In the genomic region with DNA sequence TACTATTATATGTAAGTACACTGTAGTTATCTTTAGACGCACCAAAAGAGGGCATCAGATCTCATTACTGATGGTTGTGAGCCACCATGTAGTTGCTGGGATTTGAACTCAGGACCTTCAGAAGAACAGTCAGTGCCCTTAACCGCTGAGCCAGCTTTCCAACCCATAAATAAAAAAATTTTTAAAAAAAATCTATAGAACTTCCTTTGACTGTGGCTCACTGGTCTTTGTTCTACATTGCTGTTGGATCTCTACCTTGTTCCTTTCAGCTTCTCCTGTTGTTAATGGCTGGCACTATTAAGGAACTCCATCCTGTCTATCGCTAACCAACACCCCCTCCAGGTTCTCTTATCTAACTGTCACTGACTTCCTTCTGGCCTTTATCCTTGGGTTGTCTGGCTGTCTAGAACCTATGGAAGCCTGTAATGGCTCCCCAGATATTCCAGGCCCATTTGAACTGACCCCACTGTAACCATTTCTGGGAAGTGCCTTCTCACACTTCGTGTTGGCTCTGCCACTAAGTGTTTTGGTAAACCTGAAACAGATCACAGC, we compare ENCODE assay signal across 20 mouse cellular contexts. TPM values are rescaled to one million over a fixed set of nuclear protein-coding genes. Genes with fewer than 3 reads are reported as not detected.
A peak's percentile ranks its signal among the peaks of the same experiment; 100 is the strongest.
DNase-seq lines count a peak whose midpoint lies in the region; ATAC-seq and TF ChIP-seq lines count a peak whose summit lies in the region.
"Had no signal": no experiment of that assay in that cellular context is flagged by ENCODE, and none has a peak within 500 bp of the region (broad histone marks: within the 10 kb centered on the region; RNA-seq: fewer than 3 reads in every experiment).

No protein-coding gene starts in this region.

- TF ChIP-seq EP300 in heart, adult 2 months (IDR thresholded peaks at IDR 0.05; ENCODE audit: insufficient read depth, low read depth, low read length), result no peak
- no peak for TF ChIP-seq EP300 in stomach, postnatal 0 days (optimal IDR thresholded peaks at IDR 0.05)

- peak overlapping the region; percentile 20; the same call in 1 of the 2 replicates for H3K27ac ChIP-seq in heart, adult 2 months
- peak overlapping the region; percentile 68 for H3K27ac ChIP-seq in liver, adult 2 months (replicated peaks; ENCODE audit: insufficient read depth, low read depth, low read length)
- H3K27ac ChIP-seq in liver, embryonic 13.5 days, result peak overlapping the region; percentile 40
- peak overlapping the region; percentile 58; the same call in 1 of the 2 replicates for H3K27ac ChIP-seq in stomach, postnatal 0 days (replicated peaks)
- H3K27ac ChIP-seq: hindbrain, postnatal 0 days; lung, embryonic 15.5 days; neural tube, embryonic 13.5 days had no signal

- no peak overlapping the region for H3K4me2 ChIP-seq in liver, embryonic 13.5 days
- H3K4me2 ChIP-seq in stomach, postnatal 0 days (replicated peaks; ENCODE audit: low read depth), result no peak overlapping the region
- H3K4me2 ChIP-seq: lung, embryonic 15.5 days; neural tube, embryonic 13.5 days had no signal

- no peaks in the 10 kb centered on the region for H3K27me3 ChIP-seq in heart, adult 2 months (ENCODE audit: control insufficient read depth, insufficient read depth, low read length)
- H3K27me3 ChIP-seq in liver, adult 2 months (ENCODE audit: control insufficient read depth, insufficient read depth, low read length), result no peaks in the 10 kb centered on the region
- no peaks in the 10 kb centered on the region for H3K27me3 ChIP-seq in liver, embryonic 13.5 days
- H3K27me3 ChIP-seq in stomach, postnatal 0 days (ENCODE audit: control insufficient read depth, insufficient read depth, low read length), result no peaks in the 10 kb centered on the region
- H3K27me3 ChIP-seq: lung, embryonic 15.5 days; neural tube, embryonic 13.5 days had no signal

- 54% methylated on average over 4 of the region's 4 CpGs for WGBS in heart, adult 2 months
- 53% methylated on average over 4 of the region's 4 CpGs for WGBS in liver, adult 2 months
- 35% methylated on average over 4 of the region's 4 CpGs for WGBS in liver, embryonic 13.5 days (ENCODE audit: insufficient replicate concordance)
- WGBS in stomach, postnatal 0 days, result 70% methylated on average over 4 of the region's 4 CpGs

- H3K79me2 ChIP-seq in heart, adult 2 months (replicated peaks; ENCODE audit: control insufficient read depth, insufficient read depth, low read length), result peaks cover 3% of the 10 kb centered on the region; the same call in 1 of the 2 replicates
- H3K79me2 ChIP-seq in liver, adult 2 months (ENCODE audit: control insufficient read depth, insufficient read depth, low read length), result peaks cover 46% of the 10 kb centered on the region; the same call in 1 of the 2 replicates

- H3K36me3 ChIP-seq in heart, adult 2 months (ENCODE audit: control insufficient read depth, insufficient read depth, low read length), result no peaks in the 10 kb centered on the region; the same call in 1 of the 2 replicates
- H3K36me3 ChIP-seq in liver, adult 2 months (ENCODE audit: control insufficient read depth, insufficient read depth, low read length), result peaks cover 21% of the 10 kb centered on the region
- peaks cover 5% of the 10 kb centered on the region; the same call in 1 of the 2 replicates for H3K36me3 ChIP-seq in liver, embryonic 13.5 days
- H3K36me3 ChIP-seq in stomach, postnatal 0 days (ENCODE audit: control insufficient read depth, insufficient read depth, low read length), result no peaks in the 10 kb centered on the region; the same call in 1 of the 2 replicates
- H3K36me3 ChIP-seq: lung, embryonic 15.5 days; neural tube, embryonic 13.5 days had no signal

- no peak overlapping the region for H3K4me3 ChIP-seq in heart, adult 2 months
- H3K4me3 ChIP-seq in liver, adult 2 months (ENCODE audit: insufficient read depth, low read depth, low read length), result no peak overlapping the region
- H3K4me3 ChIP-seq in liver, embryonic 13.5 days (replicated peaks), result no peak overlapping the region
- H3K4me3 ChIP-seq in stomach, postnatal 0 days (ENCODE audit: low read depth, low read length), result no peak overlapping the region
- H3K4me3 ChIP-seq: lung, embryonic 15.5 days; neural tube, embryonic 13.5 days had no signal

- H3K9ac ChIP-seq in heart, adult 2 months (ENCODE audit: low read depth, low read length), result no peak overlapping the region
- no peak overlapping the region; the same call in 1 of the 2 replicates for H3K9ac ChIP-seq in liver, adult 2 months (ENCODE audit: low read depth, low read length)
- no peak overlapping the region for H3K9ac ChIP-seq in liver, embryonic 13.5 days
- H3K9ac ChIP-seq in stomach, postnatal 0 days (ENCODE audit: low read length), result no peak overlapping the region
- H3K9ac ChIP-seq: forebrain, postnatal 0 days; lung, embryonic 15.5 days; neural tube, embryonic 13.5 days had no signal

- intact Hi-C loops in heart, adult 2 months (cut with DNase I), result loop anchor here (5.0 kb wide), 1 partner anchor 37 kb away; no protein-coding TSS in a partner anchor
- intact Hi-C loops in heart, postnatal 25 days (cut with DNase I), result no loop called here

- no peak for TF ChIP-seq POLR2A in heart, adult 2 months (IDR thresholded peaks at IDR 0.05; ENCODE audit: insufficient read depth, low read depth, low read length)
- no peak for TF ChIP-seq POLR2A in liver, adult 2 months (IDR thresholded peaks at IDR 0.05; ENCODE audit: extremely low read depth, insufficient read depth, low read length)

- peak; percentile 20; the same call in 1 of the 2 replicates for ATAC-seq in liver, embryonic 13.5 days (ENCODE audit: low read depth)
- ATAC-seq in stomach, postnatal 0 days (ENCODE audit: low FRiP score, low TSS enrichment), result no peak
- ATAC-seq in CD4-positive, CD25-positive, alpha-beta regulatory T cell, adult 4 months, result no peak
- ATAC-seq: forebrain, postnatal 0 days; hindbrain, postnatal 0 days had no signal

- DNase-seq in heart, adult 2 months, result peak in 1 of 2 experiments; percentile 14
- no peak for DNase-seq in heart, postnatal 25 days (ENCODE audit: low spot score)
- no peak for DNase-seq in liver, adult 2 months (ENCODE audit: extremely low read depth, low read depth, low spot score)
- no peak for DNase-seq in liver
- DNase-seq in liver, embryonic 13.5 days, result peak; percentile 27
- peak; percentile 5 for DNase-seq in stomach, postnatal 0 days (ENCODE audit: low spot score)
- DNase-seq in right cerebral cortex, postnatal 14 days, result no peak
- DNase-seq: adrenal gland, adult 2 months; cerebellum, adult 9-10 months; embryo, embryonic 11 days; forebrain, postnatal 0 days; heart, postnatal 14 days; kidney, adult 9 months; layer of hippocampus, postnatal 36 days; right cerebral cortex, postnatal 4 days had no signal

- H3K9me3 ChIP-seq in liver, embryonic 13.5 days (replicated peaks), result no peaks in the 10 kb centered on the region
- no peaks in the 10 kb centered on the region for H3K9me3 ChIP-seq in stomach, postnatal 0 days (ENCODE audit: control insufficient read depth, low read length)
- H3K9me3 ChIP-seq: lung, embryonic 15.5 days; neural tube, embryonic 13.5 days had no signal

- no peak for TF ChIP-seq CTCF in heart, adult 2 months (IDR thresholded peaks at IDR 0.05)
- TF ChIP-seq CTCF in liver, adult 2 months (IDR thresholded peaks at IDR 0.05; ENCODE audit: low read depth, low read length), result no peak
- TF ChIP-seq CTCF in stomach, postnatal 0 days (IDR thresholded peaks at IDR 0.05; ENCODE audit: low read depth), result no peak

- peaks cover 16% of the 10 kb centered on the region for H3K4me1 ChIP-seq in heart, adult 2 months (ENCODE audit: control insufficient read depth, insufficient read depth, low read length)
- H3K4me1 ChIP-seq in liver, adult 2 months (ENCODE audit: control insufficient read depth, insufficient read depth, low read length), result peaks cover 25% of the 10 kb centered on the region
- H3K4me1 ChIP-seq in liver, embryonic 13.5 days (replicated peaks), result peaks cover 63% of the 10 kb centered on the region
- no peaks in the 10 kb centered on the region for H3K4me1 ChIP-seq in stomach, postnatal 0 days (replicated peaks; ENCODE audit: control insufficient read depth, insufficient read depth)
- H3K4me1 ChIP-seq: neural tube, embryonic 13.5 days had no signal

RNA-seq across cellular contexts. Expression of gene Lgals9, which starts 4.6 kb away (rescaled TPM):
- total RNA-seq in heart, adult 2 months (2021), result 10 to 100 TPM; 20.7 to 23.1 TPM
- polyA plus RNA-seq in heart, adult 2 months (2012; rRNA removed), result 49.5 and 93.4 TPM in 2 replicates
- 10 to 100 TPM; 24.0 to 25.3 TPM for total RNA-seq in heart, postnatal 25 days (2021)
- 175 and 236 TPM in 2 replicates for total RNA-seq in liver, adult 2 months (2014; rRNA removed)
- 1,032 and 1,086 TPM in 2 replicates for polyA plus RNA-seq in liver, adult 2 months (2012; rRNA removed)
- polyA plus RNA-seq in liver, embryonic 13.5 days (2015; fragmentation: Nextera tagmentation; extraction: Ambion mirVana), result 64.8 and 69.1 TPM in 2 replicates
- polyA plus RNA-seq in stomach, postnatal 0 days (2015; fragmentation: Nextera tagmentation; extraction: Ambion mirVana), result 412 and 435 TPM in 2 replicates
- 100 to 1,000 TPM; 289 to 325 TPM for polyA plus RNA-seq in CD4-positive, CD25-positive, alpha-beta regulatory T cell, adult 4 months (2017; shearing (Covaris generic))

RNA-seq across cellular contexts. Expression of gene Nos2, which starts 59.6 kb away (rescaled TPM):
- 1 to 10 TPM; 5.0 to 5.7 TPM for total RNA-seq in heart, adult 2 months (2021)
- polyA plus RNA-seq in heart, adult 2 months (2012; rRNA removed), result 8.3 TPM in 2 replicates
- 1 to 10 TPM; 5.2 to 6.8 TPM for total RNA-seq in heart, postnatal 25 days (2021)
- under 0.01 and 0.13 TPM in 2 replicates for total RNA-seq in liver, adult 2 months (2014; rRNA removed)
- 0.02 and 0.06 TPM in 2 replicates for polyA plus RNA-seq in liver, adult 2 months (2012; rRNA removed)
- 0.02 and 0.05 TPM in 2 replicates for polyA plus RNA-seq in liver, embryonic 13.5 days (2015; fragmentation: Nextera tagmentation; extraction: Ambion mirVana)
- polyA plus RNA-seq in stomach, postnatal 0 days (2015; fragmentation: Nextera tagmentation; extraction: Ambion mirVana), result 0.27 TPM in 2 replicates
- not detected for polyA plus RNA-seq in CD4-positive, CD25-positive, alpha-beta regulatory T cell, adult 4 months (2017; shearing (Covaris generic))
- total RNA-seq: monocyte, adult 5-6 weeks had no signal

Comparison
In these comparisons a context has a peak if more than half of its experiments do, and no peak if none do; other contexts are left out.
1. DNase-seq: peak in liver, embryonic 13.5 days (single experiment) and stomach, postnatal 0 days (single experiment); none in heart, postnatal 25 days (single experiment), liver, adult 2 months (single experiment), liver (single experiment) and right cerebral cortex, postnatal 14 days (single experiment).
2. Peak in every context shown above with its lines, with median percentiles within 50 percentile points of each other: H3K27ac ChIP-seq.